Mouse (Mus musculus): Measurements from ENCODE around the gene Il13. TPM values are rescaled to one million over a fixed set of nuclear protein-coding genes. Genes with fewer than 3 reads are reported as not detected.
A peak's percentile ranks its signal among the peaks of the same experiment; 100 is the strongest.

Gene Il13
- total and polyA plus RNA-seq, 3 experiments, result not detected

GRCm38 (mm10) chr11:53618619-53619198 lies 15.8 kb downstream of the Il13 start, which contains the start of gene Il4:
TSS of gene Il4 (minus strand) at chr11:53618669.
- intact Hi-C loops (cut with DNase I), result no loop called here
- H3K79me2 ChIP-seq (replicated peaks; ENCODE audit: control insufficient read depth, insufficient read depth, low read length), result no peaks in the 10 kb centered on the region
- H3K9ac ChIP-seq (ENCODE audit: low read depth, low read length), result no peak within 1 kb of the TSS
- DNase-seq, result no peak
- no peaks in the 10 kb centered on the region for H3K36me3 ChIP-seq (ENCODE audit: control insufficient read depth, insufficient read depth, low read length)
- 60% methylated on average over 7 of the region's 7 CpGs for WGBS
- TF ChIP-seq EP300 (IDR thresholded peaks at IDR 0.05; ENCODE audit: insufficient read depth, low read depth, low read length) (no peak), POLR2A (IDR thresholded peaks at IDR 0.05; ENCODE audit: insufficient read depth, low read depth, low read length) (no peak), CTCF (IDR thresholded peaks at IDR 0.05) (no peak)
- no peaks in the 10 kb centered on the region for H3K4me1 ChIP-seq (ENCODE audit: control insufficient read depth, insufficient read depth, low read length)
- no peak within 1 kb of the TSS for H3K27ac ChIP-seq
- no peak within 1 kb of the TSS for H3K4me3 ChIP-seq
- no peaks in the 10 kb centered on the region for H3K27me3 ChIP-seq (ENCODE audit: control insufficient read depth, insufficient read depth, low read length)

GRCm38 (mm10) chr11:53617562-53618109 lies 16.9 kb downstream of the Il13 start:
- Histone ChIP-seq H3K36me3 (ENCODE audit: control insufficient read depth, insufficient read depth, low read length) (no peaks in the 10 kb centered on the region), H3K9ac (ENCODE audit: low read depth, low read length) (no peak overlapping the region), H3K4me1 (ENCODE audit: control insufficient read depth, insufficient read depth, low read length) (no peaks in the 10 kb centered on the region), H3K27ac (no peak overlapping the region), H3K79me2 (replicated peaks; ENCODE audit: control insufficient read depth, insufficient read depth, low read length) (no peaks in the 10 kb centered on the region), H3K27me3 (ENCODE audit: control insufficient read depth, insufficient read depth, low read length) (no peaks in the 10 kb centered on the region), H3K4me3 (no peak overlapping the region)
- 67% methylated on average over 4 of the region's 4 CpGs for WGBS
- TF ChIP-seq EP300 (IDR thresholded peaks at IDR 0.05; ENCODE audit: insufficient read depth, low read depth, low read length) (no peak), POLR2A (IDR thresholded peaks at IDR 0.05; ENCODE audit: insufficient read depth, low read depth, low read length) (no peak), CTCF (IDR thresholded peaks at IDR 0.05) (no peak)
- intact Hi-C loops (cut with DNase I), result no loop called here
- DNase-seq, result no peak

- intact Hi-C loops (cut with DNase I), result no loop called here
- TF ChIP-seq EP300 (IDR thresholded peaks at IDR 0.05; ENCODE audit: insufficient read depth, low read depth, low read length) (no peak), POLR2A (IDR thresholded peaks at IDR 0.05; ENCODE audit: insufficient read depth, low read depth, low read length) (no peak), CTCF (IDR thresholded peaks at IDR 0.05) (no peak)
- Histone ChIP-seq H3K27me3 (ENCODE audit: control insufficient read depth, insufficient read depth, low read length) (no peaks in the 10 kb centered on the region), H3K9ac (ENCODE audit: low read depth, low read length) (no peak overlapping the region), H3K4me3 (no peak overlapping the region), H3K36me3 (ENCODE audit: control insufficient read depth, insufficient read depth, low read length) (no peaks in the 10 kb centered on the region), H3K4me1 (ENCODE audit: control insufficient read depth, insufficient read depth, low read length) (no peaks in the 10 kb centered on the region), H3K79me2 (replicated peaks; ENCODE audit: control insufficient read depth, insufficient read depth, low read length) (no peaks in the 10 kb centered on the region), H3K27ac (no peak overlapping the region)
- WGBS, result 76% methylated on average over 8 of the region's 8 CpGs
- peak in 1 of 2 experiments; percentile 15 for DNase-seq
Measured at GRCm38 (mm10) chr11:53616748-53617558, 17.5 kb downstream of the Il13 start.

GRCm38 (mm10) chr11:53615575-53615974 lies 18.9 kb downstream of the Il13 start:
- intact Hi-C loops (cut with DNase I), result no loop called here
- H3K4me3 ChIP-seq, result no peak overlapping the region
- no peaks in the 10 kb centered on the region for H3K4me1 ChIP-seq (ENCODE audit: control insufficient read depth, insufficient read depth, low read length)
- TF ChIP-seq CTCF (IDR thresholded peaks at IDR 0.05) (no peak), POLR2A (IDR thresholded peaks at IDR 0.05; ENCODE audit: insufficient read depth, low read depth, low read length) (no peak), EP300 (IDR thresholded peaks at IDR 0.05; ENCODE audit: insufficient read depth, low read depth, low read length) (no peak)
- WGBS, result 94% methylated on average over 8 of the region's 8 CpGs
- no peak overlapping the region for H3K27ac ChIP-seq
- no peaks in the 10 kb centered on the region for H3K79me2 ChIP-seq (replicated peaks; ENCODE audit: control insufficient read depth, insufficient read depth, low read length)
- H3K27me3 ChIP-seq (ENCODE audit: control insufficient read depth, insufficient read depth, low read length), result no peaks in the 10 kb centered on the region
- H3K36me3 ChIP-seq (ENCODE audit: control insufficient read depth, insufficient read depth, low read length), result no peaks in the 10 kb centered on the region
- DNase-seq, result no peak
- no peak overlapping the region for H3K9ac ChIP-seq (ENCODE audit: low read depth, low read length)

- Histone ChIP-seq H3K27me3 (ENCODE audit: control insufficient read depth, insufficient read depth, low read length) (no peaks in the 10 kb centered on the region), H3K36me3 (ENCODE audit: control insufficient read depth, insufficient read depth, low read length) (no peaks in the 10 kb centered on the region), H3K9ac (ENCODE audit: low read depth, low read length) (no peak overlapping the region), H3K27ac (no peak overlapping the region), H3K4me1 (ENCODE audit: control insufficient read depth, insufficient read depth, low read length) (no peaks in the 10 kb centered on the region), H3K4me3 (no peak overlapping the region), H3K79me2 (replicated peaks; ENCODE audit: control insufficient read depth, insufficient read depth, low read length) (no peaks in the 10 kb centered on the region)
- WGBS, result 63% methylated on average over 6 of the region's 6 CpGs
- no peak for DNase-seq
- intact Hi-C loops (cut with DNase I), result no loop called here
- TF ChIP-seq POLR2A (IDR thresholded peaks at IDR 0.05; ENCODE audit: insufficient read depth, low read depth, low read length) (no peak), EP300 (IDR thresholded peaks at IDR 0.05; ENCODE audit: insufficient read depth, low read depth, low read length) (no peak), CTCF (IDR thresholded peaks at IDR 0.05) (no peak)
Measured at GRCm38 (mm10) chr11:53615172-53615571, 19.3 kb downstream of the Il13 start.

- intact Hi-C loops (cut with DNase I), result no loop called here
- Histone ChIP-seq H3K27ac (no peak overlapping the region), H3K79me2 (replicated peaks; ENCODE audit: control insufficient read depth, insufficient read depth, low read length) (no peaks in the 10 kb centered on the region), H3K4me3 (no peak overlapping the region), H3K9ac (ENCODE audit: low read depth, low read length) (no peak overlapping the region), H3K4me1 (ENCODE audit: control insufficient read depth, insufficient read depth, low read length) (no peaks in the 10 kb centered on the region), H3K36me3 (ENCODE audit: control insufficient read depth, insufficient read depth, low read length) (no peaks in the 10 kb centered on the region), H3K27me3 (ENCODE audit: control insufficient read depth, insufficient read depth, low read length) (no peaks in the 10 kb centered on the region)
- TF ChIP-seq EP300 (IDR thresholded peaks at IDR 0.05; ENCODE audit: insufficient read depth, low read depth, low read length) (no peak), POLR2A (IDR thresholded peaks at IDR 0.05; ENCODE audit: insufficient read depth, low read depth, low read length) (no peak), CTCF (IDR thresholded peaks at IDR 0.05) (no peak)
- no peak for DNase-seq
- WGBS, result 77% methylated on average over 3 of the region's 3 CpGs
Measured at GRCm38 (mm10) chr11:53609672-53610071, 24.8 kb downstream of the Il13 start.
